Mouse (Mus musculus) lung, postnatal 0 days (tissue): ENCODE measurements around the gene Crebzf.
A peak's percentile ranks its signal among the peaks of the same experiment; 100 is the strongest.

ENCODE experiments used
- CTCF ChIP-seq: IDR thresholded peaks from 2 replicates; pipeline ENCODE4 v1.5.1; 2016; ENCODE audit warnings: antibody characterized with exemption, mild to moderate bottlenecking
- EP300 ChIP-seq: IDR thresholded peaks from 2 replicates; pipeline ENCODE4 v1.6.1; 2016; ENCODE audit warnings: antibody characterized with exemption, mild to moderate bottlenecking, control low read depth

- TF ChIP-seq CTCF, result no peak
- peak; percentile 87 for TF ChIP-seq EP300
Measured at GRCm38 (mm10) chr7:90442518-90443080, at the start of gene Crebzf.
